Mouse (Mus musculus): ENCODE measurements around the gene Spdye4b. TPM values are rescaled to one million over a fixed set of nuclear protein-coding genes. Genes with fewer than 3 reads are reported as not detected.

Spdye4b gene
- polyA plus RNA-seq, 1 experiment: not detected

GRCm38 (mm10) chr5:143244926-143245325 is 64.1 kb downstream of the Spdye4b start:
- H3K27ac ChIP-seq (ENCODE audit: insufficient read depth, low read depth, low read length): no peak overlapping the region
- TF ChIP-seq POLR2A (IDR thresholded peaks at IDR 0.05; ENCODE audit: insufficient read depth, low read depth, low read length): no peak
- no peak for TF ChIP-seq CTCF (IDR thresholded peaks at IDR 0.05; ENCODE audit: insufficient read depth, low read depth, low read length)
- no peak overlapping the region for H3K4me3 ChIP-seq (ENCODE audit: insufficient read depth, low read depth, low read length)
- no peaks in the 10 kb centered on the region for H3K4me1 ChIP-seq (ENCODE audit: control insufficient read depth, insufficient read depth, low read length)
- 96% methylated on average over 26 of the region's 26 CpGs for WGBS

- Histone ChIP-seq H3K27ac (ENCODE audit: insufficient read depth, low read depth, low read length) (no peak overlapping the region), H3K4me3 (ENCODE audit: insufficient read depth, low read depth, low read length) (no peak overlapping the region), H3K4me1 (ENCODE audit: control insufficient read depth, insufficient read depth, low read length) (no peaks in the 10 kb centered on the region)
- 62% methylated on average over 6 of the region's 6 CpGs for WGBS
- TF ChIP-seq POLR2A (IDR thresholded peaks at IDR 0.05; ENCODE audit: insufficient read depth, low read depth, low read length) (no peak), CTCF (IDR thresholded peaks at IDR 0.05; ENCODE audit: insufficient read depth, low read depth, low read length) (no peak)
These were observed 71.2 kb downstream of the Spdye4b start for GRCm38 (mm10) chr5:143252039-143252438.

GRCm38 (mm10) chr5:143252791-143253185 is 72.0 kb downstream of the Spdye4b start:
- TF ChIP-seq POLR2A (IDR thresholded peaks at IDR 0.05; ENCODE audit: insufficient read depth, low read depth, low read length): no peak
- no peak for TF ChIP-seq CTCF (IDR thresholded peaks at IDR 0.05; ENCODE audit: insufficient read depth, low read depth, low read length)
- 90% methylated on average over 18 of the region's 18 CpGs for WGBS
- H3K4me3 ChIP-seq (ENCODE audit: insufficient read depth, low read depth, low read length): no peak overlapping the region

GRCm38 (mm10) chr5:143253186-143253880 is 72.5 kb downstream of the Spdye4b start:
- no peak for TF ChIP-seq CTCF (IDR thresholded peaks at IDR 0.05; ENCODE audit: insufficient read depth, low read depth, low read length)
- TF ChIP-seq POLR2A (IDR thresholded peaks at IDR 0.05; ENCODE audit: insufficient read depth, low read depth, low read length): no peak
- Histone ChIP-seq H3K4me3 (ENCODE audit: insufficient read depth, low read depth, low read length) (no peak overlapping the region), H3K27ac (ENCODE audit: insufficient read depth, low read depth, low read length) (no peak overlapping the region), H3K4me1 (ENCODE audit: control insufficient read depth, insufficient read depth, low read length) (no peaks in the 10 kb centered on the region)
- WGBS: 51% methylated on average over 103 of the region's 103 CpGs

More at GRCm38 (mm10) chr5:143252791-143253185, 72.0 kb downstream of the Spdye4b start:
- H3K4me1 ChIP-seq (ENCODE audit: control insufficient read depth, insufficient read depth, low read length): no peaks in the 10 kb centered on the region
- H3K27ac ChIP-seq (ENCODE audit: insufficient read depth, low read depth, low read length): no peak overlapping the region

GRCm38 (mm10) chr5:143253881-143254486 is 73.2 kb downstream of the Spdye4b start:
- 49% methylated on average over 81 of the region's 81 CpGs for WGBS
- H3K4me1 ChIP-seq (ENCODE audit: control insufficient read depth, insufficient read depth, low read length): no peaks in the 10 kb centered on the region
- H3K27ac ChIP-seq (ENCODE audit: insufficient read depth, low read depth, low read length): no peak overlapping the region
- no peak for TF ChIP-seq CTCF (IDR thresholded peaks at IDR 0.05; ENCODE audit: insufficient read depth, low read depth, low read length)
- no peak for TF ChIP-seq POLR2A (IDR thresholded peaks at IDR 0.05; ENCODE audit: insufficient read depth, low read depth, low read length)
- no peak overlapping the region for H3K4me3 ChIP-seq (ENCODE audit: insufficient read depth, low read depth, low read length)

Other genes with a start within 250 kb of the Spdye4b start
- not detected in 2 replicates for gene Fscn1, start 220.7 kb upstream of the Spdye4b start, polyA plus RNA-seq (2012; ENCODE audit: insufficient read depth, insufficient read length, low replicate concordance, missing spikeins)
- gene Rnf216, start 68.0 kb upstream of the Spdye4b start, polyA plus RNA-seq (2012; ENCODE audit: insufficient read depth, insufficient read length, low replicate concordance, missing spikeins): not detected in 2 replicates
- gene Olfr718-ps1, start 33.4 kb upstream of the Spdye4b start, polyA plus RNA-seq (2012; ENCODE audit: insufficient read depth, insufficient read length, low replicate concordance, missing spikeins): not detected in 2 replicates
- not detected in 2 replicates for gene Rbak, start 242 bp upstream of the Spdye4b start, polyA plus RNA-seq (2012; ENCODE audit: insufficient read depth, insufficient read length, low replicate concordance, missing spikeins)
- gene Spdye4a, start 45.9 kb downstream of the Spdye4b start, polyA plus RNA-seq (2012; ENCODE audit: insufficient read depth, insufficient read length, low replicate concordance, missing spikeins): not detected in 2 replicates
- gene Zfp12, start 54.1 kb downstream of the Spdye4b start, polyA plus RNA-seq (2012; ENCODE audit: insufficient read depth, insufficient read length, low replicate concordance, missing spikeins): not detected in 2 replicates
- not detected in 2 replicates for gene Zfp316, start 89.0 kb downstream of the Spdye4b start, polyA plus RNA-seq (2012; ENCODE audit: insufficient read depth, insufficient read length, low replicate concordance, missing spikeins)
- gene Zfp853, start 112.6 kb downstream of the Spdye4b start, polyA plus RNA-seq (2012; ENCODE audit: insufficient read depth, insufficient read length, low replicate concordance, missing spikeins): not detected in 2 replicates
- not detected in 2 replicates for gene E130309D02Rik, start 134.3 kb downstream of the Spdye4b start, polyA plus RNA-seq (2012; ENCODE audit: insufficient read depth, insufficient read length, low replicate concordance, missing spikeins)
- not detected in 2 replicates for gene Zdhhc4, start 148.2 kb downstream of the Spdye4b start, polyA plus RNA-seq (2012; ENCODE audit: insufficient read depth, insufficient read length, low replicate concordance, missing spikeins)
- gene Grid2ip, start 176.3 kb downstream of the Spdye4b start, polyA plus RNA-seq (2012; ENCODE audit: insufficient read depth, insufficient read length, low replicate concordance, missing spikeins): not detected in 2 replicates
- not detected in 2 replicates for gene Kdelr2, start 222.8 kb downstream of the Spdye4b start, polyA plus RNA-seq (2012; ENCODE audit: insufficient read depth, insufficient read length, low replicate concordance, missing spikeins)